Mouse (Mus musculus): ENCODE measurements around the gene Rbms3.

DNA sequence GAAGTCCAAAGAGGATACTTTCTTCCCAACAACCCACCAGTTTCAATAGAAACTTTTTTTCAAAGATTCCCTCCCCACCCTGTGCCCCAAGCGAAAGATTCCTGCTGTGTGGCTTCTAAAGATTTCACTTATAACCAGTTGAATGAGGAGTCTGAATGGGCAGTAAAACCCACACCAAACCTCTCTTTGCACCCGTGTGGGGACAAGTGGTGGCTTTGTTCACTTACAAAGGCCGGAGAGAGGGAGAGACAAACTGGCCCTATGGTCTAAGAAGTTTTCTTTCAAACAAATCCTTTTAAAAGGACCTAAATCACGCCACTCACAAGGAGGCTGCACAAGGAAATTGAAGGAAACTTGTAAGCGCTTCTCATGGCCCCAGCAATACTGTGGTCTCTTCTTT is 268.3 kb downstream of the Rbms3 start:
- no peak for TF ChIP-seq POLR2A (IDR thresholded peaks at IDR 0.05; ENCODE audit: borderline replicate concordance, control insufficient read depth, low read depth, low read length)
- TF ChIP-seq CTCF (IDR thresholded peaks at IDR 0.05; ENCODE audit: control insufficient read depth, insufficient read depth, low read length) = no peak

Data from bone marrow, adult 2 months (tissue).